Mouse (Mus musculus): ENCODE measurements around the gene Olfr165. TPM values are rescaled to one million over a fixed set of nuclear protein-coding genes. Genes with fewer than 3 reads are reported as not detected.

The Olfr165 gene
- total and polyA plus RNA-seq, 3 experiments, result not detected

DNA sequence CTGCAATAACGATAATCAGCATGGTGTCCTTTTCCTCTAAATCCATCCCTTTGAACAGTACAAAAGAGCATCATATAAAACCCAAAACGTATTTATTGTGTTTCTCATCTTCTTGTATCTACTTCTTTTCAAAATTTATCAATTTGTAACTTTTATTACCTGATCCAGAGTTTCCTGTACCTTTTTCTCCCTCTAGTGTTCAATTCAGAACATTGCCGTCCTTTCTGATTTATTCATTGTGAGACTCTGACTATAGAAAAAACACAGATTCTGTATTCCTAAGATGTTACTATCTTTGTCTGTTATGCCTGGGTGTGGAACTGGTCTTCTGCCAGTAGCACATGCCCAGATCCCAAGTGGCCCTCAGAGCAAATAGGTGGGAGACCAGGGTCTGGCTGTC is 35.0 kb downstream of the Olfr165 start:
- Histone ChIP-seq H3K4me2 (ENCODE audit: insufficient read depth, low read depth, poor library complexity, severe bottlenecking) (no peak overlapping the region), H3K9me3 (replicated peaks; ENCODE audit: low read length) (no peaks in the 10 kb centered on the region), H3K4me1 (ENCODE audit: control insufficient read depth in 1 of 2, insufficient read depth in 2 of 2) (peaks cover 0 to 9% of the 10 kb centered on the region in 2 experiments; a peak in 2 of 4 replicates), H3K4me3 (replicated peaks in 1 of 3; ENCODE audit: low read depth in 2 of 3, low read length in 2 of 3, poor library complexity in 1 of 3) (no peak overlapping the region), H3K9ac (ENCODE audit: insufficient read depth, low read depth) (no peak overlapping the region), H3K27me3 (replicated peaks) (no peaks in the 10 kb centered on the region), H3K79me2 (replicated peaks; ENCODE audit: control insufficient read depth, extremely low read depth, insufficient read depth, poor library complexity, severe bottlenecking) (no peaks in the 10 kb centered on the region), H3K36me3 (replicated peaks in 1 of 2; ENCODE audit: control insufficient read depth in 1 of 2, insufficient read depth in 1 of 2, low read length in 1 of 2) (no peaks in the 10 kb centered on the region), H3K27ac (ENCODE audit: insufficient read depth, low read depth) (no peak overlapping the region)
- TF ChIP-seq IRF4 (IDR thresholded peaks at IDR 0.05; ENCODE audit: low read depth, low read length) (no peak), CTCF (conservative IDR thresholded peaks at IDR 0.05 in 1 of 2, IDR thresholded peaks at IDR 0.05 in 1 of 2; ENCODE audit: low read depth in 2 of 2, low read length in 2 of 2) (peak in 1 of 2 experiments; percentile 81; a peak in 3 of 4 replicates), MAZ (IDR thresholded peaks at IDR 0.05; ENCODE audit: low read depth, low read length) (no peak), ZC3H11A (IDR thresholded peaks at IDR 0.05; ENCODE audit: low read depth, low read length) (peak; percentile 46; the same call in 1 of the 2 replicates), SMC3 (IDR thresholded peaks at IDR 0.05; ENCODE audit: low read depth, low read length) (peak; percentile 74), MAX (IDR thresholded peaks at IDR 0.05; ENCODE audit: low read length) (no peak), RAD21 (IDR thresholded peaks at IDR 0.05; ENCODE audit: low read depth, low read length) (peak; percentile 92)
- dilution Hi-C loops (cut with MboI; ENCODE audit: extremely low pct_ligation_motif_present, extremely low pct_unique_long_range_greater_than_20kb, low sequenced_read_pairs) (no loop called here), in situ Hi-C loops (cut with MboI; ENCODE audit: low pct_ligation_motif_present, low pct_unique_long_range_greater_than_20kb, low sequenced_read_pairs) (loop anchor here (10.0 to 25.0 kb wide), 4 partner anchors 57 to 426 kb away; no protein-coding TSS in a partner anchor)
- DNase-seq (ENCODE audit: extremely low read depth), result peak; percentile 22

Other genes starting within 250 kb of the Olfr165 start
- 0.21 TPM in 2 replicates for gene Olfr164, start 109.1 kb downstream of the Olfr165 start, total RNA-seq (2012; rRNA removed)
- gene Olfr164, start 109.1 kb downstream of the Olfr165 start, total RNA-seq (2014; rRNA removed), result not detected in 2 replicates
- 0.19 and 0.30 TPM in 2 replicates for gene Olfr164, start 109.1 kb downstream of the Olfr165 start, polyA plus RNA-seq (2012; ENCODE audit: insufficient read length, low read depth)
- 0.08 TPM in 2 replicates for gene Olfr166, start 60.6 kb upstream of the Olfr165 start, total RNA-seq (2012; rRNA removed)
- 0.07 TPM in 2 replicates for gene Olfr166, start 60.6 kb upstream of the Olfr165 start, total RNA-seq (2014; rRNA removed)
- gene Olfr166, start 60.6 kb upstream of the Olfr165 start, polyA plus RNA-seq (2012; ENCODE audit: insufficient read length, low read depth), result 0.06 TPM in 1 of 2 replicates, not detected in the other
- not detected in 2 replicates for gene Olfr167, start 99.1 kb upstream of the Olfr165 start, total RNA-seq (2012; rRNA removed)
- not detected in 2 replicates for gene Olfr167, start 99.1 kb upstream of the Olfr165 start, total RNA-seq (2014; rRNA removed)
- gene Olfr167, start 99.1 kb upstream of the Olfr165 start, polyA plus RNA-seq (2012; ENCODE audit: insufficient read length, low read depth), result not detected in 2 replicates
- gene Olfr168, start 112.4 kb upstream of the Olfr165 start, total RNA-seq (2012; rRNA removed), result not detected in 2 replicates
- gene Olfr168, start 112.4 kb upstream of the Olfr165 start, total RNA-seq (2014; rRNA removed), result not detected in 2 replicates
- gene Olfr168, start 112.4 kb upstream of the Olfr165 start, polyA plus RNA-seq (2012; ENCODE audit: insufficient read length, low read depth), result not detected in 2 replicates
- gene Olfr169, start 148.7 kb upstream of the Olfr165 start, total RNA-seq (2012; rRNA removed), result not detected in 2 replicates
- gene Olfr169, start 148.7 kb upstream of the Olfr165 start, total RNA-seq (2014; rRNA removed), result not detected in 2 replicates
- gene Olfr169, start 148.7 kb upstream of the Olfr165 start, polyA plus RNA-seq (2012; ENCODE audit: insufficient read length, low read depth), result not detected in 2 replicates
- not detected in 2 replicates for gene Olfr170, start 188.7 kb upstream of the Olfr165 start, total RNA-seq (2012; rRNA removed)
- not detected in 2 replicates for gene Olfr170, start 188.7 kb upstream of the Olfr165 start, total RNA-seq (2014; rRNA removed)
- not detected in 2 replicates for gene Olfr170, start 188.7 kb upstream of the Olfr165 start, polyA plus RNA-seq (2012; ENCODE audit: insufficient read length, low read depth)
- not detected in 2 replicates for gene Olfr171, start 206.8 kb upstream of the Olfr165 start, total RNA-seq (2012; rRNA removed)
- gene Olfr171, start 206.8 kb upstream of the Olfr165 start, total RNA-seq (2014; rRNA removed), result not detected in 2 replicates
- gene Olfr171, start 206.8 kb upstream of the Olfr165 start, polyA plus RNA-seq (2012; ENCODE audit: insufficient read length, low read depth), result not detected in 2 replicates

All from CH12.LX (cell line).